Mouse (Mus musculus) heart, postnatal 0 days (tissue): Measurements from ENCODE around the gene Aph1b.

Experiments
- CTCF ChIP-seq: IDR thresholded peaks from 2 replicates; pipeline ENCODE4 v1.5.1; 2016; ENCODE audit warnings: antibody characterized with exemption, control low read depth, low read depth
- EP300 ChIP-seq: IDR thresholded peaks from 2 replicates; pipeline ENCODE4 v1.6.1; 2016; ENCODE audit warnings: antibody characterized with exemption, low read depth

- TF ChIP-seq CTCF (no peak), EP300 (no peak; the same call in 1 of the 2 replicates)
These were observed 39.8 kb upstream of the Aph1b start for GRCm38 (mm10) chr9:66835097-66835480.
